Mouse (Mus musculus): Measurements from ENCODE around the gene Rpl36al.

The Rpl36al gene

GRCm38 (mm10) chr12:69157107-69157506 is 26.8 kb downstream of the Rpl36al start:
- DNase-seq: no peak

DNA sequence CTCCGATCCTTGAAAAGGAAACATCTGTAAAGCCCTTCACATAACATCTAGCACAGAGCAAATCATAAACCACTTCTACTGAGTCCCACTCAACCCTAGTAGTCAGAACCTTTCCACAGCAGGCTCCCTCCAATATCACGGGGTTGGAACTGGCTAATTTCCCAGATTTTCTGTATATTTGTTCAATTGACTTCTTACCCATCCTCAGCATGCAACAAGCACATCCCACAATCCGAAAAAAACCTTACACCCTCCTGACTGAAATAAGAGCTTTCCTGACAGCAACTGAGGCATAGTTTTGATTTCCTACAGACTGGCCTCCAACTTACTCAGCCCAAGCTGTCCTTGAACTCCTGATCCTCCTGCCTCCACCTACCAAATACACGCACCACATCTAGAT is 27.4 kb downstream of the Rpl36al start:
- no peak for DNase-seq

GRCm38 (mm10) chr12:69155923-69156322 is 28.0 kb downstream of the Rpl36al start:
- no peak for DNase-seq

DNA sequence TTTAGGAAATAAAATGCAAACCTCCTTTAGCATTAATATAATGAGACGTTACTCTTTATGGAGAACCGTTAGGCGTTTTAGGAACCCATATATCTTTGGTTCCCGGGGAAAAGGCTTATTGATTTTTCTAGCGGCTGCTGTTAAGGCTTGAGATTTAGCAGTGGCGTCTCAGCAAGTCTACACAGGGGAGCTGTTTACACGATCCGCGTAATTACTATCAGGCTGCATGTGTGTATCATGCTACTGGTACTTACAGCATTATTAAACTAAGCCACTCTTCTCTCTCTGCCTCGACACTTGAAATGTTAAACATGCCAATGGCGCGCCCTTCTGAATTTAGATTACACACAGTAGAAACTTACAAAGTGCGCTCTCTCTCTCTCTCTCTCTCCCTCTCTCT is 33.8 kb downstream of the Rpl36al start:
- DNase-seq: no peak

DNA sequence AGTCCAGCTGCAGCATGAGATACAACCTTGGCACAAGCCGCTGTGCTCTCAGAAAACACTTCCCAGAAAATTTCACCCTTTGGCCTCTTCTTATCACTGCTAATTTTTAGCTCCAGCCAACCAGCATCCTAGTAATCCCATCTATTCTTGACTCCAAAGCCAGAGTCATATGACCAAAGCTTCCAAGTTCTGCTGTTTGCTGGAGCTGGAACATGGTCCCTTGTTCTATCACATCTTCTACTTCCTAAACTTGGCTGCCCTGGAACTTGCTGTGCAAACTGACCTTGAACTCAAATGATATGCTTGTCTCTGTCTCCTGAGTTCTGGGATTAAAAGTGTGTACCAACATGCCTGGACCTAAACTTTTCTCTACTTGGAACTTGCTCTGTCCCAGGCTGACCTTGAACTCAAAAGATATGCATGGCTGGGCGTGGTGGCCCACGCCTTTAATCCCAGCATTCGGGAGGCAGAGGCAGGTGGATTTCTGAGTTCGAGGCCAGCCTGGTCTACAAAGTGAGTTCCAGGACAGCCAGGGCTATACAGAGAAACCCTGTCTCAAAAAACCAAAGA is 36.6 kb downstream of the Rpl36al start:
- DNase-seq: no peak

GRCm38 (mm10) chr12:69143460-69143859 is 40.4 kb downstream of the Rpl36al start:
- DNase-seq: no peak

DNA sequence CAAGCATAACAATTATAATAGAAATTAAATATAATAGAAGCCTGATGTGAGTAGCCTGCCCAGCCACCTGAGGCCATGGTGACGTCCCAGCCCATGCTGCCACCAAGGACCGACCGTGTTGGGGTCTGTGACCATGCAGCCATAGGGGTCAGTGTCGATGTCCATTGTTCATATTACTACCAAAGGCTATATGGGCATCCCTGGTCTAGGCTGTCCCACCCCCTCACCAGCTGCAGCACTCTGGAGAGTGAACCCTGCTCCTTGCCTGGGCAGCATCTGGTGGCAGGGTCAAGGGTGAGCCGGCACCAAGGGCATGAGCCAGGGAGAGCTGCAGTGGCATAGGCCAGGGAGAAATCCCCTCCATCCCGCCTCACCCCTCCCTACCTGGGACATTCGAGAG is 44.0 kb downstream of the Rpl36al start:
- DNase-seq: no peak

DNA sequence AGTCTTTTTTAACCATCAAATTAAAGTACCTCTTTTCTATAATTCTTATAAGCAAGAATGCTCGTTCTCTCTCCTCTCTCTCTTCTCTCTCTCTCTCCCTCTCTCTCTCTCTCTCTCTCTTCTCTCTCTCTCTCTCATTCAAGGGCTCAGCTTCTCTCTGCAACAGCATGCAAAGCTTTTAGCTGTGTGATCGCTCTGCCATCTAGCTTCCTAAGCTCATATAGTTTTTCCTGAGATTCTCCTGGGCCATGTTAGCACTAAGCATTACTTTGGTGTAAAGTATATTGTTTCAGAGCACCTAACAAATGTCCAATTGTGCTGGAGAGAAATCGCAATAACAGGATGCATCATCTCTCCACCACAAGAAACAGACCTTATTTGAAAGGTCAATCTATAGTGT is 44.7 kb downstream of the Rpl36al start:
- no peak for DNase-seq
